Mouse (Mus musculus) CH12.LX (cell line): ENCODE results near the gene Slc25a41. TPM values are rescaled to one million over a fixed set of nuclear protein-coding genes. Genes with fewer than 3 reads are reported as not detected.

Experiments
- DNase-seq: peaks from one replicate; pipeline ENCODE4 v3.0.0-alpha.2; 2013; ENCODE audit errors: extremely low read depth
- H3K27ac ChIP-seq: 2 replicates; pipeline ENCODE4 v1.5.1; 2012; ENCODE audit warnings: low read depth, mild to moderate bottlenecking, control low read depth, moderate library complexity; ENCODE audit not compliant: insufficient read depth
- H3K27me3 ChIP-seq: replicated peaks from 2 replicates; pipeline ENCODE3; 2012; ENCODE audit warnings: inconsistent platforms
- H3K36me3 ChIP-seq, 2 experiments: replicated peaks in 1 of 2; 2 replicates each; pipeline versions ENCODE3 to v1.6.1; 2012; ENCODE audit warnings: inconsistent platforms in 1 of 2, low read length in 1 of 2, mild to moderate bottlenecking in 1 of 2, mixed read lengths in 1 of 2, moderate library complexity in 1 of 2; ENCODE audit not compliant: control insufficient read depth in 1 of 2, insufficient read depth in 1 of 2
- H3K4me1 ChIP-seq, 2 experiments: 2 replicates each; pipeline ENCODE4 v1.6.1; 2012; ENCODE audit warnings: inconsistent platforms in 1 of 2, moderate library complexity in 1 of 2; ENCODE audit not compliant: insufficient read depth in 2 of 2, control insufficient read depth in 1 of 2
- H3K4me2 ChIP-seq: 2 replicates; pipeline ENCODE4 v1.6.1; 2012; ENCODE audit warnings: low read depth, mild to moderate bottlenecking, control low read depth; ENCODE audit not compliant: poor library complexity, insufficient read depth, severe bottlenecking
- H3K4me3 ChIP-seq, 3 experiments: fragments of 150-350 bp in 1 of 3; sonication (generic) in 1 of 3; replicated peaks in 1 of 3; 2 replicates each; pipeline versions ENCODE3 to v1.5.1; 2011 to 2012; ENCODE audit warnings: low read depth in 2 of 3, low read length in 2 of 3, mild to moderate bottlenecking in 2 of 3, moderate library complexity in 2 of 3, control low read depth in 1 of 3, improper control_type of control experiment in 1 of 3, inconsistent platforms in 1 of 3, mixed read lengths in 1 of 3; ENCODE audit not compliant: poor library complexity in 1 of 3
- H3K79me2 ChIP-seq: replicated peaks from 2 replicates; pipeline ENCODE4 v1.6.1; 2012; ENCODE audit warnings: mild to moderate bottlenecking, moderate library complexity; ENCODE audit not compliant: control insufficient read depth, poor library complexity, insufficient read depth, severe bottlenecking; ENCODE audit errors: extremely low read depth
- H3K9ac ChIP-seq: 2 replicates; pipeline ENCODE4 v1.6.1; 2012; ENCODE audit warnings: low read depth, mild to moderate bottlenecking, control low read depth, moderate library complexity; ENCODE audit not compliant: insufficient read depth
- H3K9me3 ChIP-seq: replicated peaks from 2 replicates; pipeline ENCODE3; 2012; ENCODE audit warnings: low read length, inconsistent platforms, mixed read lengths
- CHD1 ChIP-seq: IDR thresholded peaks from 2 replicates; pipeline ENCODE4 v1.6.1; 2012; ENCODE audit warnings: low read depth, low read length, improper control_type of control experiment, inconsistent platforms
- CHD2 ChIP-seq: IDR thresholded peaks from 2 replicates; pipeline ENCODE4 v1.6.1; 2011; ENCODE audit warnings: low read length, improper control_type of control experiment
- CTCF ChIP-seq, 2 experiments: IDR thresholded peaks in 1 of 2; conservative IDR thresholded peaks in 1 of 2; 2 replicates each; pipeline ENCODE4 v1.5.1; 2011 to 2012; ENCODE audit warnings: low read depth in 2 of 2, low read length in 2 of 2, improper control_type of control experiment in 1 of 2, inconsistent platforms in 1 of 2, mild to moderate bottlenecking in 1 of 2, moderate library complexity in 1 of 2
- E2F4 ChIP-seq: IDR thresholded peaks from 2 replicates; pipeline ENCODE4 v1.6.1; 2011; ENCODE audit warnings: low read depth, low read length, improper control_type of control experiment; ENCODE audit not compliant: insufficient replicate concordance
- ELF1 ChIP-seq: IDR thresholded peaks from 2 replicates; pipeline ENCODE4 v1.6.1; 2014; ENCODE audit warnings: low read depth, mild to moderate bottlenecking, inconsistent platforms, low read length, improper control_type of control experiment
- EP300 ChIP-seq: IDR thresholded peaks from 2 replicates; pipeline ENCODE4 v1.6.1; 2011; ENCODE audit warnings: low read length, improper control_type of control experiment
- ETS1 ChIP-seq: conservative IDR thresholded peaks from 2 replicates; pipeline ENCODE4 v1.6.1; 2012; ENCODE audit warnings: low read depth, mild to moderate bottlenecking, inconsistent platforms, low read length, improper control_type of control experiment, moderate library complexity
- HCFC1 ChIP-seq: IDR thresholded peaks from 2 replicates; pipeline ENCODE4 v1.6.1; 2012; ENCODE audit warnings: low read depth, mild to moderate bottlenecking, inconsistent platforms, low read length, improper control_type of control experiment
- KAT2A ChIP-seq: IDR thresholded peaks from 2 replicates; pipeline ENCODE4 v1.6.1; 2012; ENCODE audit warnings: low read length, improper control_type of control experiment, inconsistent platforms; ENCODE audit not compliant: insufficient replicate concordance
- MAFK ChIP-seq: IDR thresholded peaks from 2 replicates; pipeline ENCODE4 v1.6.1; 2011; ENCODE audit warnings: low read length, improper control_type of control experiment; ENCODE audit not compliant: insufficient replicate concordance
- MAX ChIP-seq: IDR thresholded peaks from 2 replicates; pipeline ENCODE4 v1.6.1; 2011; ENCODE audit warnings: low read length, improper control_type of control experiment
- MAZ ChIP-seq: IDR thresholded peaks from 2 replicates; pipeline ENCODE4 v1.6.1; 2012; ENCODE audit warnings: low read depth, mild to moderate bottlenecking, inconsistent platforms, low read length, improper control_type of control experiment, moderate library complexity
- MEF2A ChIP-seq: IDR thresholded peaks from 2 replicates; pipeline ENCODE4 v1.6.1; 2014; ENCODE audit warnings: low read depth, mild to moderate bottlenecking, inconsistent platforms, low read length, improper control_type of control experiment, borderline replicate concordance
- MXI1 ChIP-seq: IDR thresholded peaks from 2 replicates; pipeline ENCODE4 v1.6.1; 2011; ENCODE audit warnings: mild to moderate bottlenecking, low read depth, low read length, improper control_type of control experiment
- MYC ChIP-seq: IDR thresholded peaks from 2 replicates; pipeline ENCODE4 v1.6.1; 2011; ENCODE audit warnings: low read depth, mild to moderate bottlenecking, improper control_type of control experiment, low read length
- NELFE ChIP-seq: IDR thresholded peaks from 2 replicates; pipeline ENCODE4 v1.6.1; 2011; ENCODE audit warnings: low read depth, low read length, improper control_type of control experiment
- PAX5 ChIP-seq: IDR thresholded peaks from 2 replicates; pipeline ENCODE4 v1.6.1; 2012; ENCODE audit warnings: low read length, inconsistent platforms, mixed read lengths
- POLR2AphosphoS2 ChIP-seq: IDR thresholded peaks from 2 replicates; pipeline ENCODE4 v1.6.1; 2011; ENCODE audit warnings: low read depth, low read length, improper control_type of control experiment
- RAD21 ChIP-seq: IDR thresholded peaks from 2 replicates; pipeline ENCODE4 v1.6.1; 2011; ENCODE audit warnings: low read depth, mild to moderate bottlenecking, low read length, improper control_type of control experiment, moderate library complexity
- RCOR1 ChIP-seq: conservative IDR thresholded peaks from 2 replicates; pipeline ENCODE4 v1.6.1; 2012; ENCODE audit warnings: low read depth, mild to moderate bottlenecking, inconsistent platforms, low read length, improper control_type of control experiment
- SIN3A ChIP-seq: IDR thresholded peaks from 2 replicates; pipeline ENCODE4 v1.6.1; 2012; ENCODE audit warnings: low read length, improper control_type of control experiment, inconsistent platforms
- SMC3 ChIP-seq: IDR thresholded peaks from 2 replicates; pipeline ENCODE4 v1.6.1; 2011; ENCODE audit warnings: low read depth, low read length, improper control_type of control experiment
- TCF12 ChIP-seq: IDR thresholded peaks from 2 replicates; pipeline ENCODE4 v1.6.1; 2014; ENCODE audit warnings: low read depth, mild to moderate bottlenecking, inconsistent platforms, low read length, improper control_type of control experiment
- UBTF ChIP-seq: IDR thresholded peaks from 2 replicates; pipeline ENCODE4 v1.6.1; 2012; ENCODE audit warnings: low read depth, mild to moderate bottlenecking, inconsistent platforms, low read length, improper control_type of control experiment, moderate library complexity
- USF1 ChIP-seq: IDR thresholded peaks from 2 replicates; pipeline ENCODE4 v1.6.1; 2014; ENCODE audit warnings: low read depth, mild to moderate bottlenecking, inconsistent platforms, low read length, improper control_type of control experiment
- ZC3H11A ChIP-seq: IDR thresholded peaks from 2 replicates; pipeline ENCODE4 v1.6.1; 2012; ENCODE audit warnings: low read depth, mild to moderate bottlenecking, inconsistent platforms, low read length, improper control_type of control experiment
- ZNF384 ChIP-seq: IDR thresholded peaks from 2 replicates; pipeline ENCODE4 v1.6.1; 2012; ENCODE audit warnings: low read depth, low read length, improper control_type of control experiment, inconsistent platforms
- dilution Hi-C: fragments of 300-500 bp; cut with MboI; formaldehyde crosslinking; loops from 2 replicates; pipeline ENCODE4 v1.14.3; 2020; ENCODE audit warnings: low sequenced_read_pairs; ENCODE audit not compliant: extremely low pct_unique_long_range_greater_than_20kb, extremely low pct_ligation_motif_present
- in situ Hi-C: fragments of 300-500 bp; cut with MboI; formaldehyde crosslinking; loops from 3 replicates; pipeline ENCODE4 v1.14.3; 2019; ENCODE audit warnings: low sequenced_read_pairs, low pct_ligation_motif_present, low pct_unique_long_range_greater_than_20kb, mixed read lengths
- polyA plus RNA-seq: library from polyadenylated mRNA; unstranded; fragments of >175 nt; gene quantifications from 2 replicates; pipeline ENCODE4 v1.2.1, GENCODE M21; 2012; ENCODE audit warnings: low read depth; ENCODE audit not compliant: insufficient read length
- total RNA-seq, 2 experiments: library from RNA; depleted of rRNA; stranded (reverse); fragments of 300-350 nt in 1 of 2; fragments of >200 nt in 1 of 2; gene quantifications; 2 replicates each; pipeline ENCODE4 v1.2.3; 2012 to 2014

The Slc25a41 gene
- not detected in 2 replicates for total RNA-seq (2012; rRNA removed)
- total RNA-seq (2014; rRNA removed) = not detected in 2 replicates
- not detected in 2 replicates for polyA plus RNA-seq

- dilution Hi-C loops = no loop called here
- peaks cover 0 to 6% of the 10 kb centered on the region in 2 experiments; a peak in 2 of 4 replicates for H3K4me1 ChIP-seq
- TF ChIP-seq MEF2A (no peak), ZNF384 (no peak), PAX5 (no peak), UBTF (no peak), MXI1 (no peak), USF1 (no peak), CHD2 (no peak), SIN3A (no peak), MYC (no peak), ELF1 (no peak), CTCF (conservative IDR thresholded peaks at IDR 0.05 in 1 of 2, IDR thresholded peaks at IDR 0.05 in 1 of 2; ENCODE audit: low read depth in 2 of 2, low read length in 2 of 2) (no peak), CHD1 (no peak), E2F4 (no peak), POLR2AphosphoS2 (no peak), RCOR1 (no peak)
- TF ChIP-seq, all 38 proteins: peak for 0
- no peak for DNase-seq
- H3K27me3 ChIP-seq = no peaks in the 10 kb centered on the region
- peaks cover 16 to 21% of the 10 kb centered on the region in 2 experiments for H3K36me3 ChIP-seq
- no peak within 1 kb of the TSS for H3K9ac ChIP-seq
- in situ Hi-C loops = no loop called here
- no peak within 1 kb of the TSS for H3K4me3 ChIP-seq
- H3K27ac ChIP-seq = no peak within 1 kb of the TSS
- H3K79me2 ChIP-seq = no peaks in the 10 kb centered on the region
- H3K4me2 ChIP-seq = no peak within 1 kb of the TSS
- H3K9me3 ChIP-seq = no peaks in the 10 kb centered on the region
These were observed at the start of gene Slc25a41 for GRCm38 (mm10) chr17:57041554-57041953. Gene Slc25a41 (minus strand): TSS chr17:57041654.

- in situ Hi-C loops (loop anchor here (25.0 kb wide), 1 partner anchor 250 kb away; no protein-coding TSS in a partner anchor), dilution Hi-C loops (no loop called here)
- no peak for DNase-seq
- Histone ChIP-seq H3K9me3 (no peaks in the 10 kb centered on the region), H3K27me3 (no peaks in the 10 kb centered on the region), H3K27ac (no peak within 1 kb of the TSS), H3K9ac (no peak within 1 kb of the TSS), H3K36me3 (peaks cover 4 to 58% of the 10 kb centered on the region in 2 experiments), H3K4me3 (no peak within 1 kb of the TSS), H3K4me1 (no peaks in the 10 kb centered on the region), H3K4me2 (no peak within 1 kb of the TSS), H3K79me2 (no peaks in the 10 kb centered on the region)
- TF ChIP-seq EP300 (no peak), SIN3A (no peak), HCFC1 (no peak), ETS1 (no peak), MAFK (no peak), SMC3 (no peak), ZC3H11A (no peak), KAT2A (no peak), TCF12 (no peak), MYC (no peak), MAZ (no peak), RCOR1 (no peak), MEF2A (no peak), CTCF (conservative IDR thresholded peaks at IDR 0.05 in 1 of 2, IDR thresholded peaks at IDR 0.05 in 1 of 2; ENCODE audit: low read depth in 2 of 2, low read length in 2 of 2) (no peak), RAD21 (no peak), CHD1 (no peak), NELFE (no peak), MXI1 (no peak), MAX (no peak)
These were observed 45.8 kb upstream of the Slc25a41 start, which contains the start of gene Tubb4a for GRCm38 (mm10) chr17:57087049-57087832. Gene Tubb4a (minus strand): TSS chr17:57087782.
